In the genomic region with DNA sequence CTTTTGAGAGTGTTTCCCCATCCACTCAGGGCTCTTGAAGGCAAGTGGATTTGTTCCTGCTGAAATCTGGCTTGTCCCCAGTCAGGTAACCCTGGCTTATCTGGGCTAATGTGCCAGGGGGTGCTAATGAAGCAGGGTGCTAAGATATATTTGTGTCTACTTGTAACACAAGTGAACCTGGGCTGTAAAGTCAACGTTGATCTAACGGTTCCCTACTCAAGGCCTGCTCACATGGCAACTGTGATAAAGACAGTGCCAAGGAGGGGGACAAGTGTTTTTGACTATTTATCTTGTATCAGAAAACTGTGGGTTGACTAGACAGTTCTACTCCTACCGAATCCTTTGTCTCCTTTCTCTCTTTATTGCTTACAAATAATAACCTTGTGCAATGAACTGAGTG, we compare ENCODE assay signal across 1 mouse cellular context.
TF ChIP-seq lines count a peak whose summit lies in the region.

No protein-coding gene starts in this region.

TF ChIP-seq in MEL, 35 proteins besides CTCF, POLR2A, EP300 and RAD21 (continued from another document):
- TF ChIP-seq CHD1 (IDR thresholded peaks at IDR 0.05; ENCODE audit: low read depth, low read length) (no peak), SMC3 (IDR thresholded peaks at IDR 0.05; ENCODE audit: low read depth, low read length) (no peak), TCF12 (IDR thresholded peaks at IDR 0.05; ENCODE audit: low read depth, low read length) (peak; percentile 94), USF2 (IDR thresholded peaks at IDR 0.05; ENCODE audit: borderline replicate concordance in 1 of 2, insufficient read depth in 1 of 2, low read depth in 1 of 2, low read length in 2 of 2) (no peak), ZKSCAN1 (IDR thresholded peaks at IDR 0.05; ENCODE audit: low read depth, low read length) (no peak), BHLHE40 (IDR thresholded peaks at IDR 0.05; ENCODE audit: borderline replicate concordance, low read depth, low read length) (peak; percentile 47; the same call in 1 of the 2 replicates), GABPA (IDR thresholded peaks at IDR 0.05; ENCODE audit: low read depth, low read length) (no peak), MAFK (IDR thresholded peaks at IDR 0.05; ENCODE audit: borderline replicate concordance, low read depth, low read length) (no peak), TBP (IDR thresholded peaks at IDR 0.05; ENCODE audit: low read depth, low read length) (0 out of 2 replicates have a peak, but pooled peaks have one; percentile 5), MYB (IDR thresholded peaks at IDR 0.05; ENCODE audit: low read depth, low read length) (peak; percentile 99), KAT2A (conservative IDR thresholded peaks at IDR 0.05; ENCODE audit: low read depth, low read length) (no peak), ZMIZ1 (IDR thresholded peaks at IDR 0.05; ENCODE audit: low read depth, low read length) (no peak; the same call in 1 of the 2 replicates), UBTF (IDR thresholded peaks at IDR 0.05; ENCODE audit: borderline replicate concordance, insufficient read depth, low read depth, low read length) (no peak), E2F4 (IDR thresholded peaks at IDR 0.05; ENCODE audit: borderline replicate concordance, low read depth, low read length) (no peak), MAZ (IDR thresholded peaks at IDR 0.05; ENCODE audit: low read depth, low read length) (no peak; the same call in 1 of the 2 replicates), MXI1 (IDR thresholded peaks at IDR 0.05; ENCODE audit: low read depth, low read length) (0 out of 2 replicates have a peak, but pooled peaks have one; percentile 14), POLR2AphosphoS5 (IDR thresholded peaks at IDR 0.05; ENCODE audit: borderline replicate concordance, low read depth, low read length) (no peak), ZC3H11A (IDR thresholded peaks at IDR 0.05; ENCODE audit: low read depth, low read length) (no peak), ETS1 (IDR thresholded peaks at IDR 0.05; ENCODE audit: low read depth, low read length) (peak; percentile 88), NELFE (IDR thresholded peaks at IDR 0.05; ENCODE audit: low read depth, low read length) (no peak), USF1 (IDR thresholded peaks at IDR 0.05; ENCODE audit: low read depth, low read length) (peak; percentile 39; the same call in 1 of the 2 replicates)
